Mouse (Mus musculus): ENCODE data around the gene Tmem179.

Gene Tmem179

GRCm38 (mm10) chr12:112537233-112537632 lies 20.7 kb upstream of the Tmem179 start:
- no peak for DNase-seq

DNA sequence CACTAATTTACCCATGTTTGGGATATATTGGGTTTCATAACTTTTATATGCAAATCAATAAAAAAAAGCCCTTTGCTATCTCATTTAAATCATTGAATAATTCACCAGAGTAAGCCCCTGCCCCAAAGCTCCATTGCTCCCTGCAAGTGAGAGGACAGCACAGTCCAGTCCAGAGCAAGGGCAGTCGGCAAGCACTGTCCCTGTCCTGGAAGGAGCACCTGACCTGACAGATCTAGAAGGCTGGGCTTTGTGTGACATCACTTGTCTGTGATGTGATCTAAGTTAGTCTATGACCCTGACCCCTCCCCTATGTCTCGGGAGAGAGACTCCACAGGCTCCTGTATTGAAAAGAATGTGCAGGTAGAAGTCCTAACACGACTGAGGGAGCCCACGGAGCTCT lies 17.2 kb upstream of the Tmem179 start:
- no peak for DNase-seq

DNA sequence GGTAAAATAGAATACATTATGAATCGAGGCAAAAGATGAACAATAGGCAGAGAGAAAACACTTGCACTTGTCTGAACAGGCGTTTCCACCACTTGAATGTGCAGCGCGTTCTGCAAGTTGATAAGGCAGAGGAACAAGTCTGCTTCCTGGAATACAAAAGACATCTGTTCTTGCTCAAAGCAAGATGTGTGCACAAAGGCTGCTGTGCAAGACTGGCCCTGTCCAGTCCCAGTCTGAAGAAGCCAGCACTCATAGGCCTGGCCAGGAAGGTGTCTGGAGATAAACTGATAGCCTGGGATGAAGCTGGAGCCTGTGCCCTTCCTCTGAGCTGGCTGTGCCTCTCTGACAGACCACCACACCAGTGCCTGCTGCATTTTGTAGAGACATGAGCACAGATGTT lies 1.6 kb upstream of the Tmem179 start:
- no peak for DNase-seq

GRCm38 (mm10) chr12:112514897-112515296 lies 1.6 kb downstream of the Tmem179 start:
- no peak for DNase-seq

GRCm38 (mm10) chr12:112510733-112511372 lies 5.7 kb downstream of the Tmem179 start:
- DNase-seq: peak; percentile 70

- no peak for DNase-seq
Observed at GRCm38 (mm10) chr12:112510365-112510732, 6.2 kb downstream of the Tmem179 start.

GRCm38 (mm10) chr12:112507984-112508383 lies 8.6 kb downstream of the Tmem179 start:
- no peak for DNase-seq

- no peak for DNase-seq
Observed at GRCm38 (mm10) chr12:112507264-112507663, 9.3 kb downstream of the Tmem179 start.

DNA sequence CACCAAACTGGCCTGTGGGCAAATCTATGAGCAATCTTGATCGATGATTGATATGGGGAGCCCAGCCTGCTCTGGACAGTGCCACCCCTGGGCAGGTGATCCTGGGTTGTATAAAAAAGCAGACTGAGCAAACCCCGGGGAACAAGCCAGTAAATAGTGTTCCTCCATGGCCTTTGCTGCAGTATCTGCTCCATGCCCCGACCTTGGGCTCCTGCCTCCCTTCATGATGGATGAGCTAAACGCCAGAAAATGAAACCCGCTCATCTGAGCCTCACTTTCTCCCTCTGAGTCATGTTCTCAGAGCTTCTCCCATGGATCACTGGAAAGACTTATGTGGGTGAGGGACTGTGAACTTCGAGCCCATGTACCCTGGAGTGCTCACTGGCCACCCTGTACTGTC lies 10.3 kb downstream of the Tmem179 start:
- no peak for DNase-seq

DNA sequence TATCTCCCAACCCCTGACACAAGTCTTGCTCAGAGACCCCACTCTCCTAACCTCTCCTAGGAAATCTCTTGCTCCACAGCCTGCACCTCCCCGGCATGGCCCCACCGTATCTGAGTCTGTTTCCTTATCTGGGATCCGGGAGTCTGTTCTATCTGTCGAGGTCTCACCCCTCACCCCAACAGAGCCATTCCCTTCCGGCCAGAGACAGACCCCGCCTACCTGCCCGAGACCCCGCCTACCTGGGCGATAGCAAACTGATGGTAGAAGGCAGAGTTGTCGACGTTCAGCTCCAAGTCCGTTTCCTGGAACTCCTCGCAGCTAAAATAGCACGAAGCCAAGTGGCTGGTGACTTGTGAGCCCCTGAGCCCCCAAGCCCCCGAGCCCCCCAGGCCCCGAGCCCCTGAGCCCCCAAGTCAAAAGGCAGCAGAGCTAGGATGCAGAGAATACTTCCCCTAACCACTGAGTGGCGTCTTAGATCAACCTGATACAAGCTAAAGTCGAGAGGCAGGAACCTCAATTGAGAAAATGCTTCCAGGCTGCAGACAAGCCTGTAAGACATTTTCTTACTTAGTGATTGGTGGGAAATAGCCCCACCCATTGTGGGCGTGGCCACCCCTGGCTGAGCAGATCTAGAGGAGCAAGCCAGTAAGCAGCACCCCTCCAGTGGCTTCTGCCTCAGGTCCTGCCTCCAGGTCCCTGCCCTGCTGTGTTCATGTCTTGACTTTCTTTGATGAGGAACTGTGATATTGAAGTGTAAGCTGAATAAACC lies 13.4 kb downstream of the Tmem179 start:
- DNase-seq: no peak

DNA sequence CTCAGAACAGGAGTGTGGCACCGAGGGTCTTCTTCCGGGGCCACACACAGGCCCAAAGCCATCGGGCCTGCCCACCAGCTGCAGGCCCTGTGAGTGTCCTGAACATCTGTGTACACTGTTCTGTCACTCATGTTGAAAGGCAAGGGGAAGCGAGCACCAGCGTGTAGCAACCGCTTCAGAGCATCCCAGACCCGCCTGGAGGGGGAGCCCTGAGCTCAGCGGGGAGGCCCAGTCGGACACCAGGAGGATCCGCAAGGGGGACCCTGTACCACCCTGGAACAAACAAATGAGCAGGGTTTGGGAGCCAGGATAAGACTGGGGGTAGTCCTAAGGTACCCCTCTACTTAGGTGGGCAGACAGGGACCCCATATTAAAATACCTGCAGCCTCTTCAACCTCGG lies 17.9 kb downstream of the Tmem179 start:
- DNase-seq: peak; percentile 60

DNA sequence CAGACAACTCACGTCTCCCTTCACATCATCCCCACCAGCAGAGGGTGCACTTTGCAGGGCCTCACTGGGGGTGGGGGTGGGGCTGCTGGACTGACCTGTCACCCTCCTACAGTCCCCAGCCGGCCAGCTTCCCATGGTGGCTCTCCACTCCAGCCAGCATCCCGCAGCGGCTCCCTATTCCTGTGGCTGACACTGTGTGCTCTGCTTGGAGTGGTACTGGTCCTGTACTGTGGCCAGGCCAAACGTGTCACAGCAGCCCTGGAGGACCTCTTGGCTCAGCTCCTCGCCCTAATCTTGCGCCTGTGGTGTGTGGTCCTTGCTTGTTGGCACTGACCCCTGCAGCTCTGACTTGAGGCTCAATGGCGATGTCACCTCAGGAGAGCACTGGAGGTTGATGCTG lies 18.8 kb downstream of the Tmem179 start:
- no peak for DNase-seq

GRCm38 (mm10) chr12:112496136-112496535 lies 20.4 kb downstream of the Tmem179 start:
- no peak for DNase-seq

DNA sequence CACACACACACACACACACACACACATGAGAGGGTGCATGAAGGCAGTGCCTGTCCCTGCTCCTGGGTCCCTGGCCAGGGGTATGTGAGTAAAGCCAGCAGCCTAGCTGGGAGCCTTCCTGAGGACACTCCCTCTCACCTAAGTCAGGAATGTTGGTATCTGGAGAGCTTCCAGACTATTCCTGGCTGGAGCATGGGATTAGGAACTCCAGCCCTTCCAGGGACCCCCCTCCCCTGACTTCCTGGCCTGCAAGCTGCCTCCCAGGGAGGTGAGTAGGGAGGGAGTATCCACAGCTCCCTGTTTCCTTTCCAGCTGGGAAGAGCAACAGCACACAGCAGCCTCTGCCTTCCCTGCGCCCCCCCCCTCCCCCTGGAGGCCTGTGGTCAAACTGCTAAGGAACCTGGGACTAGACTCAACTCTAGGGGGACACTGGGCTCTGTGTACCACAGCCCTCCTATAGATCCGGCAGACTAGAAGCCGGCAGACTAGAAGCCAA lies 26.1 kb downstream of the Tmem179 start:
- no peak for DNase-seq

GRCm38 (mm10) chr12:112489535-112489934 lies 27.0 kb downstream of the Tmem179 start:
- no peak for DNase-seq

DNA sequence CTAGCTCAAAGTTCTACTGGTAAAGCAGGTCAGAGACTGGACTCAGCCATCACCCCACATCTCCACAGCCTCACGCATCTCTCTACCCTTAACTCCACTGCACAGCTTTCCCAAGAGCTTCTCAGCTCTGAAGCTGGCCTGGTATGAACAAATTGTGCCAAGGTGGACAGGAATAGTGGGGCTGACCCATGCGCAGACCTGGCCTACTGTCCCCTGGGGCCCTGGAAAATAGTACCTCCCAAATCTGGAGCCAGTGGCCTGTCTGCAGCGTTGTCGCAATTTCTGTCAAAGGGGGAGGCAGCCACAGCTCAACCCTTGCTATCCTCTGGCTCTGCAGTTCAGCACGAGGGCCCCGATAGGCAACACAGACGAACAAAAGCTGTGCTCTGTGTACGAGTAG lies 27.4 kb downstream of the Tmem179 start, which contains the start of gene A530016L24Rik:
TSS of gene A530016L24Rik (plus strand) at position 315 of the 400 bp plus-strand sequence.
- DNase-seq: no peak

- peak; percentile 90 for DNase-seq
Observed at GRCm38 (mm10) chr12:112473777-112474176, 42.8 kb downstream of the Tmem179 start.

DNA sequence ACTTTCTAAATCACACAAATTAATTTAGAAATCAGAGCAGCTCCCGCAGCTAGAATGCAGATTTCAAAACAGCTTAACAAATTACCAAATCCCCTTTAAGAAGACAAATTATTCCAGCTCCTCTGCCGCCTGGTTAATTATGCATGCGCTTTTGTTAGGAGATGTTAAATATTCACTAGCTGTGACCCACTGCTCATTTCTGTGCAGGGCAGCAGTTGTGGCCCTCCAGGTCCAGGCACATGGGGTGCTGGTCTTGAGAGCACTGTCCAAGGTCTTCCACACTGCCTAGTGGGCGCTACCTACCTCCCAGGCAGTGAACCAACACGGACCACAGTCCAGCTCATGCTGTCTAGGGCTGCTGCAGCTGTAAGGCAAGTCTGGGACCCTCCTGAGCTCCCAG lies 46.3 kb downstream of the Tmem179 start:
- no peak for DNase-seq

DNA sequence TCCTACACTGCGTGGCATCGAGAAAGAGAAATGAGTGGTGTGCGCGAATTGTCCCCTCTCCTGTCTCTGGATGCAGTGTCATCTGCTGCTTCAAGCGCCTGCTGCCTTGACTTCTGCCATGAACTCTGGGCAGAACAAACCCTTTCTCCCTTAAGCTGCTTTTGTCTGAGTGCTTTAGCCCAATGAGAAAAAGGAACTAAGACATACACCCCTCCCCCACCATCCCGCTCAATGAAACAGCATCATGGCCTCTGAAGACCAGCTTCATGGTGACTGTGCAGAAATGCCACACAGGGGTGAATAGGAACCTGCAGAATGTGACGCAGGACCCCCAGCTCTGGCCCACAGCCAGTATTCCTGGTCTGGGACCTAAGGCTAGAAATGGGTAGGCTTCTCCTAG lies 47.2 kb downstream of the Tmem179 start:
- no peak for DNase-seq

DNA sequence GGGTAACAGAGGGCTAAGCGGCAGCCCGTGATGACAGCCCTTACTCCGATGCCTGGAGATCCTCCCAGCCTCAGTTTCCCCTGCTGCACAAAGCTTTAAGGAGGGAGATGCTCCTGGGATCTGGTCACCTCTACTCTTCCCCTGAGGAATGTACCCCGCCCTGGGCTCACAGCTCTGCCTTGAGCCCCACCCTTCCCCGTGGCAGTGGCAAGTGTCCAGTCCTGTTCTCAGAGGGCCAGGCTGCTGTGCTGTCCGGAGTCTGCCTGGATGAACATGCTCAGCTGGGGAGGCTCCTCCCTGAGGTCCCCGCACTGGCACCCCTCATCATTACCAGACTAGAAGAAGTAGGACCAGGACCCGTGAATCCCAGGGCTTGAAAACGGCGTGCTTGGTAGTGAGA lies 49.2 kb downstream of the Tmem179 start:
- no peak for DNase-seq

DNA sequence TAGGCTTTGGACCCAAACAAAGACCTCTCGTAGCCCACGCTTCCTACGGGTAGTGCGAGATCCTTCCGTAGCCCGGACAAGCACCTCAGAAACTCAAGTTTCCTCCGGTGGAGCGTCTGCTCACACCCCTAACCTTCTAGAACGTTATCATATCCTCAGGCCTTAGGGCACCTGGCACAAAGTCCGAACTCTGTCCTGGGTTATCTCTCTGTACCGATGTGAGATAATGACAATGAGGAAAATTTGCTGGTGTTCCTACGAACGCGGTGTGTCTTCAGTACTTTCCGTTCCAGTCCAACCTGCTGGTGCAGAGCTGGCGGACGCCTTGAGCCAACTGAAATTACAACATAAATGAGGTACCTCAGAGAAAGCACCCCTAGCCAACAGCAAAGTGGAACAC lies 50.6 kb downstream of the Tmem179 start:
- DNase-seq: no peak

DNA sequence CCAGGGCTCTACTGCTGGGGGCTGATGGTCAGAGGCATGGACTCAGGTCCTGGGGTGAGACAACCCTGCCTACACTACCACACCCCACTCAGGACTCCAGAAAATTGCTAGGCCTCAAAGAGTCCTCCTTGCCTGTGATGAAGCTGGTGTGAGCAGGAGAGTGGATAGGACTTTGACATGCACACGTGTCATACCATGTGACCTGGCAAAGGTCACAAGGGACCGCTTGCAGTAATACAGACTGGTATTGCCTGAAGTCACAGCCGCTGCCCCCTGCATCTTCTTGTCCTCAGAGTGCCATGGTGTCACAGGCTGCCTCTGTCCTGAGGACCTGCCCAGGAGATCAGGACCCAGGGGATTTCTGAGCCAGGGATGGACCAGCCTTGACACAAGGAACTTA lies 52.0 kb downstream of the Tmem179 start:
- DNase-seq: no peak

DNA sequence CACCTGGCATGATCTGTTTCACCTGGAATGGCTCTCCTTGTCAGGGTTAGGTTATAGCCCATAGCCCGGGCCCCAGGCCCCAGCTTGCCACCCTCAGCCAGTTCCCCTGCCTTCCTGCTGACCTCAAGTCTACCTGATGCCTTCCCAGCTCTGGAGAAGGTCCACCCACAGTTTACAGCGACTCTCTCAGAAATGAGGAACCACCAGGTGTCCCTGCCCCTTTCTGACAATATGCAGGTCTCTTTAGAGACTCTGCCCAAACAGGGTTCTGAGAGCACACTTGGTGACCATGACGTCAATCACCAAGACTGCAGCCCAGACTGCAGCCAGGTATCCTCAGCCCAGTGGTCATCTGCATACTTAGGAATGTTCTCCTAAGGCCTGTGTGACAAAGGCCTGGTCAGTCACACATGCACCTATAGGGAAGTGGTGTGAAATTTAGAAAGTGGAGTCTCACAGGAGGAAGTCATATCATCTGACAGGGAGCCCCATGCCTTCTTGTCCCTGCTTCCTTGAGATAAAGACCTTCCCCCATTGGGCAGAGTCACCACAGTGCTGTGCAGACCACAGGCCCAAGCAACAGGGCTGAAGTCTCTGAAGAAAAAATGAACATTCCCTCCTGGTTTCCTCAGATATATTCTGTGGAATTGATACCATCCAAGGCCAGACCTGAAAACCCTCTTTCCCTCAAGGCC lies 52.6 kb downstream of the Tmem179 start:
- no peak for DNase-seq

DNA sequence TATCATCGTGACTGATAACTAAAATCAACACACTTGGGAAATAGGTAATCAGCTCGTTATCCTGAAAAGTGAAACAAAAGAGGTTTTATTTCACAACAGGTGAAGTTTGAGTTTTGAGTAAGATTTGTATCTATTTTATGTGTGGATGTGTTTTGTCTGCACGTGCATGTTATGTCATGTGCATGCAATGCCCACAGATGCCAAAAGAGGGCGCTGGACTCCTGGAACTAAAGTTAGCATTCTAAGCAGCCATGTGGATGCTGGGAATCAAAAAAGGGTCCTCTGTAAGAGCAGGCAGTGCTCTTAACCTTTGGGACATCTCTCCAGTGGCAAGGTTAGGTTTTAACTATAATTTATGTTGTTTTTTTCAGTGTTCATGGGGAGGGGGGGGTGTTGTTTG lies 53.3 kb downstream of the Tmem179 start:
- DNase-seq: no peak
